Mouse (Mus musculus) heart, embryonic 11.5 days (tissue): Measurements from ENCODE around the gene Pde4b. TPM values are rescaled to one million over a fixed set of nuclear protein-coding genes. Genes with fewer than 3 reads are reported as not detected.
"Not testable (repeated sequence)": the region's sequence is repeated elsewhere in the genome, so short reads cannot be mapped to it uniquely, and the experiment has no call there.

Source experiments
- ATAC-seq: fragments of 200-750 bp; cut with Nextera tagmentation; replicated peaks from 2 replicates; pipeline ENCODE4 v1.8.0; 2017; ENCODE audit warnings: moderate library complexity; ENCODE audit not compliant: insufficient number of reproducible peaks, low FRiP score, low TSS enrichment
- H3K27ac ChIP-seq: fragments of 300-500 bp; sonication (generic); 2 replicates; pipeline ENCODE4 v1.5.1; 2014; ENCODE audit warnings: mild to moderate bottlenecking, low read depth, low read length
- H3K27me3 ChIP-seq: fragments of 300-500 bp; sonication (generic); 2 replicates; pipeline ENCODE4 v1.6.1; 2014; ENCODE audit warnings: mild to moderate bottlenecking, low read length, mixed read lengths; ENCODE audit not compliant: control insufficient read depth, insufficient read depth
- H3K36me3 ChIP-seq: fragments of 300-500 bp; sonication (generic); 2 replicates; pipeline ENCODE4 v1.6.1; 2014; ENCODE audit warnings: mild to moderate bottlenecking, low read length, moderate library complexity, mixed read lengths; ENCODE audit not compliant: control insufficient read depth, insufficient read depth
- H3K4me1 ChIP-seq: fragments of 300-500 bp; sonication (generic); 2 replicates; pipeline ENCODE4 v1.6.1; 2014; ENCODE audit warnings: low read length; ENCODE audit not compliant: control insufficient read depth, insufficient read depth
- H3K4me2 ChIP-seq: fragments of 300-500 bp; sonication (generic); 2 replicates; pipeline ENCODE4 v1.6.1; 2014; ENCODE audit warnings: mild to moderate bottlenecking, moderate library complexity
- H3K4me3 ChIP-seq: fragments of 300-500 bp; sonication (generic); 2 replicates; pipeline ENCODE4 v1.5.1; 2014; ENCODE audit warnings: low read depth, low read length
- H3K9ac ChIP-seq: fragments of 300-500 bp; sonication (generic); 2 replicates; pipeline ENCODE4 v1.6.1; 2014; ENCODE audit warnings: mild to moderate bottlenecking, low read depth, low read length, moderate library complexity
- H3K9me3 ChIP-seq: fragments of 300-500 bp; sonication (generic); replicated peaks from 2 replicates; pipeline ENCODE4 v1.6.1; 2016; ENCODE audit warnings: low read length; ENCODE audit not compliant: control insufficient read depth
- WGBS: fragments of 180-500 bp; shearing (Covaris S2); extraction: QIAGEN DNeasy Blood & Tissue Kit; methylation state at CpG from one replicate; pipeline ENCODE4 v1.1.7; 2014; ENCODE audit not compliant: insufficient replicate concordance; 5-methylcytosine and 5-hydroxymethylcytosine counted together
- polyA plus RNA-seq: library from polyadenylated mRNA; unstranded; fragments of >200 nt; fragmentation: Nextera tagmentation; extraction: Ambion mirVana; gene quantifications from 2 replicates; pipeline ENCODE4 v1.2.1, GENCODE M21; 2014

Pde4b gene
- polyA plus RNA-seq = 21.5 and 23.9 TPM in 2 replicates

DNA sequence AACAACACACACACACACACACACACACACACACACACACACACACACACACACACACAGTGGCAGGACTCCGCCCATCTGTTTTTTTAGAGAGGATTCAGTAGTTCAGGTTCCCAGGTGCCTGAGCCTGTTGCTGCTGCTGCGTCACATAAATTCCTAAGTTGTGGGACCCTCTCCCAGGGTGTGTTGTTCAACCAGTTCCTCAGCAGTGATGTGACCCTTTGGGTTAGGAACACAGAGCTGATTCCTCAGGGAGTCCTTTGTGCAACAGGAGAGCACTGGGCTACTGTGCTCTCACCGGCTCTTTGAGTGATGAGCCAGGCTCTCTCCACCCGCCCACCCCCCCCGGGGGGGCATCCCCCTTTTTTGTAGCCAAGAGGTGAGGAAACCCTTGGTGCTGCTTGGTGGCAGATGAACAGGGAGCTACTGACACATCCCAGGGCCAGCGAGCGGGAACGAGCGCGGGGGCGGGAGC, at the start of gene Pde4b:
TSS of gene Pde4b (plus strand) at position 453 of the 475 bp plus-strand sequence.
- peak; percentile 57; the same call in 1 of the 2 replicates for ATAC-seq
- Histone ChIP-seq H3K9me3 (no peaks in the 10 kb centered on the region), H3K9ac (peak within 1 kb of the TSS; percentile 77), H3K36me3 (no peaks in the 10 kb centered on the region), H3K4me2 (peak within 1 kb of the TSS; percentile 99), H3K4me1 (peaks cover 5% of the 10 kb centered on the region), H3K27ac (no peak within 1 kb of the TSS), H3K4me3 (peak within 1 kb of the TSS; percentile 72), H3K27me3 (peaks cover 23% of the 10 kb centered on the region)
- 8% methylated on average over 11 of the region's 11 CpGs for WGBS

DNA sequence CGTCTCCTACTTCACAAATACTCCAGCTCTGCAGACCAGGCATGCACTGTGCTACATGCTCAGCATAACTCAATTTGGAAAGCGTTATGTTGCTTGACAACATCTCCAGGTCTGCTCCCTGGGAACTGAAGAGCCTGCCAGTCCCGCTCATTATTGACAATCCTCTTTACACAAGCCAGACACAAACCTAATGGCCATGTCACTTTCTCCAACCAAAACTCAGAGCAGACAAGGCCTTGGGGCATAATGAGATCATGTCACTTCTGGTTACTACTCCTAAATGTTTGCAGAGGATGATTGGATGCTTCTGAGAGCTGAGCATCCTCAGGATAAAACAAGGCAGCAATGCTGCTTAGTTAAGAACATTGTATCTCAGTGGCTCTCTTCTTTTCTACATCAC, 47.2 kb upstream of the Pde4b start:
- no peak for ATAC-seq
- WGBS = 48% methylated on average over 3 of the region's 3 CpGs
- H3K9me3 ChIP-seq = no peaks in the 10 kb centered on the region
- no peaks in the 10 kb centered on the region for H3K4me1 ChIP-seq
- no peaks in the 10 kb centered on the region for H3K27me3 ChIP-seq
- no peak overlapping the region for H3K9ac ChIP-seq
- no peak overlapping the region for H3K27ac ChIP-seq
- H3K4me3 ChIP-seq = no peak overlapping the region
- no peak overlapping the region for H3K4me2 ChIP-seq
- no peaks in the 10 kb centered on the region for H3K36me3 ChIP-seq

DNA sequence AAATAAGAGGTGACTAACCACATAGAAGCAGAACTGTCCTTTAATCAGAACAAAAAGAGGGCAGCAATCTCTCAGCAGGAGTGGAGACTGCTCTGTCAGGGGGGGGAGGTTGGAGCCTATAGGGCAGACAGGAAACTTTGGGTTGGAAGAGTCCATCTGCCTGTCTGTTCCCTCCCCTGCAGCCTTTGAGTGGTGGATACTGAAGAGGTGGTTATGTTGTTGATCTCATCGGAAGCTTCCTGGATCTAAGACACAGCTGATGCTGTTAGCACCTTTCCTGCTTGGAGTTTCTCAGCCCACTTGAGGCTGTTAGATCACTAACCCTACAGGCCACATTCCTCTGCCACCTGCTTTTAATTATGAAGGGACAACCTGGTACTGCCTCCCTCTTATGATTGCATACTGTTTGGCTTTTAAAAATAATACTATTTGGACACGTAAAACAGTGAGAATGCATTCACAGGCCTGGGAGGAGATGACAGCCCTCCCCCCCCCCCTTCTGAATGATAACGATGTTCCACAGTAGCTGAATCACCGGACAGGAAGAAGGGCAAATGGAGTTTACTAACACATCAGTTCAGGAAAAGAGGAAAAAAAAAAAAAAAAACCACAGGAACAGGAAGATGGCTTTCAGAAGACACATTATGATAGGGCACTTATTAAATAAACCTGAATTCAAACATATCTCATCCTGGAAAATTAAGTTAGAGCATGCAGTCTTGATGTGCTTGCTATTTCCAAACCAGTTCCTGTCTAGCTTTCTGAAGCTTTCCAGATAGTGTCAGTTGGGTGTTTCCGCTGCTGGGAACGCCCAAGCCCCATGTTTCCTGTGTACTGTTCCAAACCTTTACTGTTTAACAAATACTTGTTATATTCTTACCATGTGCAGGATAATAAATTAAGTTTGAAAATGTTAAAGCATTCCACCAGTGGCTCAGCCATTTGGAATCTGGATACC, 41.9 kb upstream of the Pde4b start:
- H3K9ac ChIP-seq = no peak overlapping the region
- H3K4me2 ChIP-seq = no peak overlapping the region
- peak; percentile 69 for ATAC-seq
- no peaks in the 10 kb centered on the region for H3K4me1 ChIP-seq
- no peaks in the 10 kb centered on the region for H3K27me3 ChIP-seq
- no peak overlapping the region for H3K4me3 ChIP-seq
- no peaks in the 10 kb centered on the region for H3K9me3 ChIP-seq
- peak overlapping the region; percentile 76; the same call in 1 of the 2 replicates for H3K27ac ChIP-seq
- WGBS = 30% methylated on average over 6 of the region's 6 CpGs
- H3K36me3 ChIP-seq = no peaks in the 10 kb centered on the region

- not testable (repeated sequence) for H3K36me3 ChIP-seq, H3K4me2 ChIP-seq, ATAC-seq, H3K4me3 ChIP-seq, H3K27ac ChIP-seq, H3K4me1 ChIP-seq, H3K27me3 ChIP-seq, H3K9ac ChIP-seq, H3K9me3 ChIP-seq
- 93% methylated on average over 14 of the region's 14 CpGs for WGBS
Measured at GRCm38 (mm10) chr4:102049368-102049767, 38.0 kb upstream of the Pde4b start.

DNA sequence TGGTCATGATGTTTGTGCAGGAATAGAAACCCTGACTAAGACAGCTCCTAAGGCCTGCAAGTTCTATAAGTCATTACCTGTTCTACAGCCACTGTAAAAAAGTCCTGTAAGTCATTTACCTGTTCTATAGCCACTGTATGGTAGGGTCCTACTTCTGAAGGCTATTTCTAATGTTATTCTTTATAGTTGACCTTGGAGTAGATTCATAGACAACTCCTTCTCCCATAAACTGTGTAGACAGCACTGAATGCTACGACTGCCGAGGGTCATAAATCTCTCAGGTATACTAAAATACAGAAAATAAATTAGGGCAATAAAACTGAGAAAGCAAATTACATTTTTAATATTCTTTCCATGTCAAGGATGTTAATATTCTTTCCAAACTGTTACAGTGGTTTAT, 26.0 kb upstream of the Pde4b start:
- no peak overlapping the region for H3K27ac ChIP-seq
- H3K9ac ChIP-seq = no peak overlapping the region
- no peaks in the 10 kb centered on the region for H3K4me1 ChIP-seq
- no peaks in the 10 kb centered on the region for H3K27me3 ChIP-seq
- ATAC-seq = no peak
- no peak overlapping the region for H3K4me3 ChIP-seq
- no peak overlapping the region for H3K4me2 ChIP-seq
- WGBS = 81% methylated on average over 2 of the region's 2 CpGs
- no peaks in the 10 kb centered on the region for H3K36me3 ChIP-seq
- no peaks in the 10 kb centered on the region for H3K9me3 ChIP-seq

GRCm38 (mm10) chr4:102069314-102069713, 18.0 kb upstream of the Pde4b start:
- Histone ChIP-seq H3K4me3 (no peak overlapping the region), H3K27ac (no peak overlapping the region), H3K27me3 (no peaks in the 10 kb centered on the region), H3K4me2 (no peak overlapping the region), H3K9me3 (no peaks in the 10 kb centered on the region), H3K36me3 (no peaks in the 10 kb centered on the region), H3K4me1 (no peaks in the 10 kb centered on the region), H3K9ac (no peak overlapping the region)
- no peak for ATAC-seq
- 80% methylated on average over 2 of the region's 2 CpGs for WGBS

- Histone ChIP-seq H3K9me3 (no peaks in the 10 kb centered on the region), H3K36me3 (no peaks in the 10 kb centered on the region), H3K4me2 (no peak overlapping the region), H3K9ac (no peak overlapping the region), H3K4me3 (no peak overlapping the region), H3K27ac (no peak overlapping the region), H3K27me3 (peaks cover 23% of the 10 kb centered on the region), H3K4me1 (peaks cover 5% of the 10 kb centered on the region)
- no peak for ATAC-seq
- 80% methylated on average over 4 of the region's 4 CpGs for WGBS
Measured at GRCm38 (mm10) chr4:102086336-102086735, 1.0 kb upstream of the Pde4b start.

DNA sequence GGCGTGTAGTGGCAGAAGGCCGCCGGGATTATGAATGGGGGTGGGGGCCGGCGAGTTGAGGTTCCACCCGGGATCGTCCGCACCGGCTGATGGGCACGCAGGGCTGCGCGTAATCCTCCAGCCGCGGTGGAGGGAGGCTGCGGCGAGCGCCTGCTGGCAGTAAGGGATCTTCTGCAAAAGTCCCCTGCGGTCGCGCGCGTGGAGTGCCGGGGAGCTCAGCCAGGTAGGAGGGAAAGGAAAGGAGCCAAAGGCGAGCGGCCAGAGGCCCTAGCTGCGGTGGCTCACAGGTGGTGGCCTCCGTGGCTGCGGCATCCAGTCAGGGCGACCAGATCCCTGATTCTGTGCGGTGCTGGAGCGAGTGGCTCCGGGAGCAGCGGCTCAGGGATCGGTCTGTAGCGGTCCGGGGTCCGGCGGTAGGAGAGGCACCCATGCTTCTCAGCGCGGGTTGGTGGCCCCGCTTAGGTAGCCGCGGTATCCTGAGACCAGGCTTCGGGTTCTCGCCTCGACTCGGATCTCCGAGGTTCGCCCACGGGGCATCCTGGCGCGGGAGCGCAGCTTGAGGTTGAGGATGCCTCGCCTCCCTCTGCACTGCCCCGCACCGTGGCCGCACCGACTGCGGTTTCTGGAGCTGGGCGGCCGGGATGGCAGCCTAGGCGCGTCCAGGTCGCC, 357 bp downstream of the Pde4b start:
- H3K27me3 ChIP-seq = peaks cover 27% of the 10 kb centered on the region
- H3K9ac ChIP-seq = peak overlapping the region; percentile 77
- no peaks in the 10 kb centered on the region for H3K9me3 ChIP-seq
- no peaks in the 10 kb centered on the region for H3K36me3 ChIP-seq
- peaks cover 5% of the 10 kb centered on the region for H3K4me1 ChIP-seq
- WGBS = under 1% methylated on average over 60 of the region's 64 CpGs
- H3K4me2 ChIP-seq = peak overlapping the region; percentile 99
- H3K27ac ChIP-seq = no peak overlapping the region
- peak; percentile 68 for ATAC-seq
- H3K4me3 ChIP-seq = peak overlapping the region; percentile 72
